Comparison of ENCODE assay signal across 10 mouse cellular contexts in the genomic region with DNA sequence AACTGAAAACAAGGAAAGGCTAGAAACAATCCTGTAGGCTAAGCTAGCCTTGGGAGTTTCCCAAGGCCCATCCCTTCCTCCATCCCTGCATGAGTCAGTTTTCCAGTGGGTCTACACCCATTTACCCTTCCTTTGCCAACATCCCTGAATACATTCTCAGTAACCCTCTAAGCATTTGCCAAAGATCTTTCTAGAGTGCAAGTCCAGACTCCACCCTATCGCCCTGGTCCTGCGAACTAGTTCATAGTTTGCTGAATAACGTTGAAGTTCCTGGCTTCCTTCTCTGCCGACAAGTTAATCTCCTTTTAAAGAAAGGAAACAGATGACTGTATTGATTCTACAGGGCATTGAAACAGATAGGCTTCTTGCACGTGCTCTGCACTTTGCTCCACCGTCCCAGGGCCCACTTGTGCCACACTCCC. TPM values are rescaled to one million over a fixed set of nuclear protein-coding genes. Genes with fewer than 3 reads are reported as not detected.
DNase-seq lines count a peak whose midpoint lies in the region; ATAC-seq and TF ChIP-seq lines count a peak whose summit lies in the region.
"Had no signal": no experiment of that assay in that cellular context is flagged by ENCODE, and none has a peak within 500 bp of the region (broad histone marks: within the 10 kb centered on the region; RNA-seq: fewer than 3 reads in every experiment).

No protein-coding gene starts in this region.

- H3K27ac ChIP-seq in hindbrain, postnatal 0 days, result no peak overlapping the region
- H3K27ac ChIP-seq: kidney, postnatal 0 days had no signal

- no peaks in the 10 kb centered on the region for H3K27me3 ChIP-seq in hindbrain, postnatal 0 days (ENCODE audit: insufficient read depth, low read length)

- no peak overlapping the region for H3K4me2 ChIP-seq in hindbrain, postnatal 0 days (ENCODE audit: low read depth, low read length)

- whole genome bisulfite sequencing in hindbrain, postnatal 0 days, result 75% methylated on average over 6 of the region's 6 CpGs

- H3K4me1 ChIP-seq in hindbrain, postnatal 0 days (ENCODE audit: insufficient read depth, low read length), result 0 out of 2 replicates have a peak, but pooled peaks cover 9% of the 10 kb centered on the region

- TF ChIP-seq CTCF in hindbrain, postnatal 0 days (IDR thresholded peaks at IDR 0.05; ENCODE audit: low read depth), result no peak

- no peak for ATAC-seq in CD4-positive, CD25-positive, alpha-beta regulatory T cell, adult 4 months
- ATAC-seq in erythroid progenitor cell, adult 5-6 weeks (replicated peaks; ENCODE audit: low FRiP score, poor library complexity, severe bottlenecking), result peak; percentile 25; the same call in 1 of the 2 replicates
- no peak for ATAC-seq in hindbrain, postnatal 0 days

- H3K9me3 ChIP-seq in hindbrain, postnatal 0 days (ENCODE audit: low read length), result no peaks in the 10 kb centered on the region

- DNase-seq in CD4-positive, CD25-positive, alpha-beta regulatory T cell, adult 2 months (ENCODE audit: low read depth, low spot score), result peak; percentile 47
- DNase-seq in 416B (ENCODE audit: low read depth), result peak; percentile 62
- DNase-seq in liver, result peak; percentile 57
- DNase-seq in embryo, embryonic 9.5 days (ENCODE audit: extremely low spot score), result no peak
- DNase-seq in thymus, postnatal 36 days, result no peak
- no peak for DNase-seq in hindbrain, postnatal 0 days (ENCODE audit: low spot score)
- DNase-seq: cerebellum, postnatal 14 days had no signal

- H3K9ac ChIP-seq in hindbrain, postnatal 0 days (replicated peaks; ENCODE audit: low read length), result no peak overlapping the region

- no peak overlapping the region for H3K4me3 ChIP-seq in hindbrain, postnatal 0 days (ENCODE audit: low read length)

- no peaks in the 10 kb centered on the region for H3K36me3 ChIP-seq in hindbrain, postnatal 0 days (ENCODE audit: insufficient read depth, low read length)

RNA-seq across cellular contexts. Expression of gene Mbnl1, which starts 26.5 kb away (rescaled TPM):
- polyA plus RNA-seq in CD4-positive, CD25-positive, alpha-beta regulatory T cell, adult 4 months (2017; shearing (Covaris generic)), result 1,000 to 10,000 TPM in 1 of 2 experiments, 100 to 1,000 TPM in 1; 862 to 1,011 TPM
- 290 and 329 TPM in 2 replicates for total RNA-seq in erythroid progenitor cell, adult 5-6 weeks (2015; ENCODE audit: low replicate concordance)
- 321 and 380 TPM in 2 replicates for total RNA-seq in erythroid progenitor cell, adult 5-6 weeks (2017; ENCODE audit: low replicate concordance)
- 71.4 and 90.8 TPM in 2 replicates for total RNA-seq in hindbrain, postnatal 0 days (2014; rRNA removed)
- polyA plus RNA-seq in hindbrain, postnatal 0 days (2015; fragmentation: Nextera tagmentation; extraction: Ambion mirVana), result 52.7 and 56.2 TPM in 2 replicates

Comparison
In these comparisons a context has a peak if more than half of its experiments do, and no peak if none do; other contexts are left out.
1. DNase-seq: peak in CD4-positive, CD25-positive, alpha-beta regulatory T cell, adult 2 months (single experiment), 416B (single experiment) and liver (single experiment); none in embryo, embryonic 9.5 days (single experiment), thymus, postnatal 36 days (0 of 2) and hindbrain, postnatal 0 days (single experiment).